Mouse (Mus musculus) spleen, postnatal 36 days (tissue): ENCODE results near the gene Myo1b.
"Not testable (repeated sequence)": the region's sequence is repeated elsewhere in the genome, so short reads cannot be mapped to it uniquely, and the experiment has no call there.

ENCODE experiments used
- DNase-seq, 2 experiments: peaks; one replicate each; pipeline ENCODE4 v3.0.0; 2022; ENCODE audit warnings: low spot score in 2 of 2, mixed read lengths in 1 of 2

Gene Myo1b

GRCm38 (mm10) chr1:51895961-51896360 lies 19.9 kb downstream of the Myo1b start:
- DNase-seq = no peak

- DNase-seq = no peak
These were observed 21.1 kb downstream of the Myo1b start for GRCm38 (mm10) chr1:51894721-51895120.

- DNase-seq = no peak
These were observed 22.1 kb downstream of the Myo1b start for GRCm38 (mm10) chr1:51893521-51894355.

- DNase-seq = no peak
These were observed 23.9 kb downstream of the Myo1b start for GRCm38 (mm10) chr1:51892005-51892404.

GRCm38 (mm10) chr1:51888046-51888813 lies 27.6 kb downstream of the Myo1b start:
- no peak for DNase-seq

GRCm38 (mm10) chr1:51885356-51885983 lies 30.4 kb downstream of the Myo1b start:
- DNase-seq = no peak

GRCm38 (mm10) chr1:51883211-51883610 lies 32.7 kb downstream of the Myo1b start:
- DNase-seq = no peak

GRCm38 (mm10) chr1:51882752-51883151 lies 33.1 kb downstream of the Myo1b start:
- no peak for DNase-seq

GRCm38 (mm10) chr1:51879927-51880814 lies 35.7 kb downstream of the Myo1b start:
- no peak for DNase-seq

- no peak for DNase-seq
These were observed 36.5 kb downstream of the Myo1b start for GRCm38 (mm10) chr1:51879333-51879770.

- DNase-seq = no peak
These were observed 40.2 kb downstream of the Myo1b start for GRCm38 (mm10) chr1:51875462-51876225.

GRCm38 (mm10) chr1:51872493-51873261 lies 43.2 kb downstream of the Myo1b start:
- DNase-seq = no peak

- not testable (repeated sequence) for DNase-seq
These were observed 44.6 kb downstream of the Myo1b start for GRCm38 (mm10) chr1:51871234-51871633.

- DNase-seq = no peak
These were observed 52.9 kb downstream of the Myo1b start for GRCm38 (mm10) chr1:51862828-51863421.

GRCm38 (mm10) chr1:51860837-51861236 lies 55.0 kb downstream of the Myo1b start:
- DNase-seq = no peak

GRCm38 (mm10) chr1:51856946-51857345 lies 58.9 kb downstream of the Myo1b start:
- DNase-seq = no peak

GRCm38 (mm10) chr1:51856245-51856915 lies 59.5 kb downstream of the Myo1b start:
- DNase-seq = no peak

GRCm38 (mm10) chr1:51855541-51856244 lies 60.2 kb downstream of the Myo1b start:
- DNase-seq = no peak
